Mouse (Mus musculus) embryonic fibroblast, embryonic 13.5 days (primary cell): ENCODE results near the gene Map3k10.

Source experiments
- CTCF ChIP-seq: IDR thresholded peaks from 2 replicates; pipeline ENCODE4 v1.5.1; 2011; ENCODE audit warnings: mild to moderate bottlenecking, control low read depth, low read length, moderate library complexity, borderline replicate concordance; ENCODE audit not compliant: insufficient read depth
- POLR2A ChIP-seq: IDR thresholded peaks from 2 replicates; pipeline ENCODE4 v1.6.1; 2011; ENCODE audit warnings: low read depth, mild to moderate bottlenecking, control low read depth, low read length, moderate library complexity

GRCm38 (mm10) chr7:27606481-27607254, 67.7 kb downstream of the Map3k10 start:
- no peak for TF ChIP-seq CTCF
- no peak for TF ChIP-seq POLR2A
